Mouse (Mus musculus): Measurements from ENCODE around the gene Chrnb2. TPM values are rescaled to one million over a fixed set of nuclear protein-coding genes. Genes with fewer than 3 reads are reported as not detected.

Chrnb2 gene
- polyA plus RNA-seq, 1 experiment from 2014 or later = 0.31 TPM

GRCm38 (mm10) chr3:89774236-89774960, 10.0 kb upstream of the Chrnb2 start:
- peak overlapping the region; percentile 99 for H3K4me3 ChIP-seq
- ATAC-seq = no peak
- peak overlapping the region; percentile 98 for H3K9ac ChIP-seq
- H3K4me1 ChIP-seq = peaks cover 51% of the 10 kb centered on the region
- H3K4me2 ChIP-seq = peak overlapping the region; percentile 99
- H3K36me3 ChIP-seq = peaks cover 40% of the 10 kb centered on the region
- no peaks in the 10 kb centered on the region for H3K9me3 ChIP-seq (replicated peaks)
- H3K27me3 ChIP-seq (replicated peaks) = no peaks in the 10 kb centered on the region
- H3K27ac ChIP-seq = peak overlapping the region; percentile 88
- 30% methylated on average over 15 of the region's 15 CpGs for WGBS (ENCODE audit: insufficient replicate concordance)

GRCm38 (mm10) chr3:89773740-89774211, 9.3 kb upstream of the Chrnb2 start:
- Histone ChIP-seq H3K9ac (peak overlapping the region; percentile 98), H3K4me3 (peak overlapping the region; percentile 99), H3K27ac (peak overlapping the region; percentile 88), H3K36me3 (peaks cover 34% of the 10 kb centered on the region), H3K4me2 (peak overlapping the region; percentile 99), H3K9me3 (replicated peaks) (no peaks in the 10 kb centered on the region), H3K4me1 (peaks cover 51% of the 10 kb centered on the region), H3K27me3 (replicated peaks) (no peaks in the 10 kb centered on the region)
- 3% methylated on average over 34 of the region's 37 CpGs for WGBS (ENCODE audit: insufficient replicate concordance)
- peak; percentile 34 for ATAC-seq

DNA sequence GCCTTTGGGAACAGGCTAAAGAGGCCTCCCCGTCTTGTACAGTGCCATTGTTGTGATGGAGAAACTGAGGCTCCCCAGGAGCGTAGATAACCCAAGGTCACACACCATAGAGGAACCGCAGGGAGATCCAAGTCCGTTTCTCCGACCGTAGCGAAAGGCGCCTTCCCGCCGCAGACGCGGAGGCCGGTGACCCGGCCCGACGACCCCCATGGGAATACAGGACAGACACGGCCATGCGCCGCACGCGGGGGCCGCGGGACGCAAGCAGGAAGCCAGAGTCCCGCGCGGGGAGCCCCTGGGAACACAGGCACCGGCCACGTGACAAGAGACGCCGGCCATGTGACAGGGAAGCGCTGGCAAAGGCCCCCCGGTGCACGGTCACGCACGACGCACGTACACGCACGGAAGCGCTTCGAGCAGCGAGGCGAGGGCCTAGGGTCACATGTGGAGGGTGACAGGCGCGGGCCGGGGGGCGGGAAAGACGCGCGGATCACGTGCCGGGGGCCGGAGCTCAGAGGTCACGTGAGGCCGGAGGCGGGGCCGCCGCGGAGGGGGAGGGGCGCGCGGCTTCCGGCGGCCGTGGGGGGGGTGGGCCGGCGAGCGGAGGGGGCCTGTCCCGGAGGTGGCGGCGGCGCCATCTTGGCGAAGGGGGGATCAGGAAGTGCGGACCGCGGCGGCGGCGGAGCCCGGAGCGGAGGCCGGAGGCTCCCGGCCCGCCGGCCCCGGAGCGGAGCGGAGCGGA, 8.7 kb upstream of the Chrnb2 start, which contains the start of gene Ube2q1:
Ube2q1 (plus strand) TSS at position 649 of the 742 bp plus-strand sequence.
- under 1% methylated on average over 45 of the region's 90 CpGs for WGBS (ENCODE audit: insufficient replicate concordance)
- peak; percentile 79 for ATAC-seq

DNA sequence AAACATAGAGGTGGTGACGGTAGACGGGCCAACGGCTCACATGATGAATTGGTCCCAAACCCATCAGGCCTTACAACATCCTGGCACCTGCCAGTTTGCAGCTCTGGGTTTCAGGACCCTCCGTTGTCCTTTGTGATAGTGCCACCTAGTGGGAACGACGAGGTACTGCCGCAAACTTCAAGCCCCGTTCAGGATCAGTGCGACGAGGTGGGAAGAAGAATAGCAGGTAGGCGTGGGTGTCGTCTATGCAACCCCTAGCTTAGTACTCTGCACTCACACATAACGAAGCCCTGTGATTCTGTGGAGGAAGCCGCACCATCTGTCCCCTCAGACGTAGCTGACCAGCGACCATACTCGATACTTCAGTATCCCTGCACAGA, 8.1 kb upstream of the Chrnb2 start:
- peaks cover 22% of the 10 kb centered on the region for H3K36me3 ChIP-seq
- no peaks in the 10 kb centered on the region for H3K27me3 ChIP-seq (replicated peaks)
- no peaks in the 10 kb centered on the region for H3K9me3 ChIP-seq (replicated peaks)

More for the DNA sequence above, 8.7 kb upstream of the Chrnb2 start, which contains the start of gene Ube2q1:
- Histone ChIP-seq H3K4me3 (peak within 1 kb of the TSS; percentile 99), H3K9ac (peak within 1 kb of the TSS; percentile 98), H3K36me3 (peaks cover 27% of the 10 kb centered on the region), H3K27ac (peak within 1 kb of the TSS; percentile 88), H3K9me3 (replicated peaks) (no peaks in the 10 kb centered on the region), H3K27me3 (replicated peaks) (no peaks in the 10 kb centered on the region), H3K4me1 (peaks cover 51% of the 10 kb centered on the region), H3K4me2 (peak within 1 kb of the TSS; percentile 99)

DNA sequence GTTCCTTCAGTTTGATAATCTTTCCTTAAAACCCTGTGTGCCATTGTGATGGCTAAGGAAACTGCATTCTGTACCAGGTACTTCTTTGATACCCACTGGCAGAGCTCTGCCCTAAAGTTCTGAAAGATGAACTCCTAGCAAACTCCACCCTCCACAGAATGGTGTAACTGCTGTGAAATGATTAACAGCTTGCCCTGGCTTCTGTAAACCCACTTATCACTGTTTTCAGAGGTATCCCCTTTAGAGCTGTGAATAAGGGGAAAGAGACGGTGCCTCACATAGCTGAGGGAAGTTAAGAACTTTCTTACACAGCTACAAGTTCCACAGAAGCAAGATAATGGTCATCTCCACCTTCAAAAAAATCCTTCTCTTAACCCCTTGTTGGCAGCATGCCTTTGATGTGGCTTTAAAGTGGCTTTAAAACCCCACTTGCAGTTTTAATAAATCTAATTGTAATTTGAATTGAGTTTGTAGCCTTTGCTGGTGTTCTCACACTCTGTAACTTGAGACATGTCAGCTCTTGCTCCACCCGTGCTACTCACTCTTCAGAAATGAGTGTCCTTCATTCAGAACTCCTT, 6.1 kb upstream of the Chrnb2 start:
- Histone ChIP-seq H3K4me1 (peaks cover 46% of the 10 kb centered on the region), H3K4me3 (no peak overlapping the region), H3K9me3 (replicated peaks) (no peaks in the 10 kb centered on the region), H3K36me3 (peaks cover 1% of the 10 kb centered on the region; the same call in 1 of the 2 replicates), H3K27me3 (replicated peaks) (peaks cover 5% of the 10 kb centered on the region; the same call in 1 of the 2 replicates), H3K27ac (no peak overlapping the region), H3K9ac (no peak overlapping the region), H3K4me2 (no peak overlapping the region)
- 22% methylated on average over 2 of the region's 2 CpGs for WGBS (ENCODE audit: insufficient replicate concordance)
- no peak for ATAC-seq

More for the DNA sequence above, 8.1 kb upstream of the Chrnb2 start:
- peaks cover 51% of the 10 kb centered on the region for H3K4me1 ChIP-seq
- peak overlapping the region; percentile 99 for H3K4me3 ChIP-seq
- peak overlapping the region; percentile 88 for H3K27ac ChIP-seq
- peak; percentile 65 for ATAC-seq
- peak overlapping the region; percentile 99 for H3K4me2 ChIP-seq
- peak overlapping the region; percentile 98 for H3K9ac ChIP-seq
- WGBS (ENCODE audit: insufficient replicate concordance) = 3% methylated on average over 17 of the region's 17 CpGs

DNA sequence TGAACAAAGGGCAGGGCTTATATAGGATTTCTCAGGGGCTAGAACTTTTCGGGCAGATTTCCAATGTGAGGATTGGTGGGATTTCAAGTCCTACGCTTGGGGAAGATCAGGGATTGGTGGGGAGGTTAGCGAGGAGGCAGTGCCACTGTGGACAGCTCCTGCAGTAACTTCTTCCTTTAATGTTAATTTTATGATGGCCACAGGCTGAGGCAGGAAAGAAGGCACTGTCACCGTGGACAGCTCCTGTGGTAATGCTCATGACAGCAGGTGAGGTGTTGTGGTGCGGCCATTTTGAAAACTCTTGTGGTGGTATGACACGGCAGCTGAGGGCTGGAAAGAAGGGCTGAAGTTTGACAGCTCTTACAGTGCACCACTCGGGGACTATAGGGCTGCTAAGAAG, 5.2 kb upstream of the Chrnb2 start:
- no peak for ATAC-seq
- H3K9ac ChIP-seq = no peak overlapping the region
- peaks cover 37% of the 10 kb centered on the region for H3K4me1 ChIP-seq
- H3K27ac ChIP-seq = no peak overlapping the region
- peaks cover 15% of the 10 kb centered on the region for H3K27me3 ChIP-seq (replicated peaks)
- 62% methylated on average over 7 of the region's 7 CpGs for WGBS (ENCODE audit: insufficient replicate concordance)
- H3K4me3 ChIP-seq = no peak overlapping the region
- no peaks in the 10 kb centered on the region for H3K36me3 ChIP-seq
- no peaks in the 10 kb centered on the region for H3K9me3 ChIP-seq (replicated peaks)
- no peak overlapping the region for H3K4me2 ChIP-seq

- 0 out of 2 replicates have a peak, but pooled peaks cover 3% of the 10 kb centered on the region for H3K4me1 ChIP-seq
- H3K4me3 ChIP-seq = no peak overlapping the region
- H3K9me3 ChIP-seq (replicated peaks) = no peaks in the 10 kb centered on the region
- H3K9ac ChIP-seq = no peak overlapping the region
- H3K27ac ChIP-seq = no peak overlapping the region
- H3K36me3 ChIP-seq = no peaks in the 10 kb centered on the region
- no peak for ATAC-seq
- H3K4me2 ChIP-seq = no peak overlapping the region
- H3K27me3 ChIP-seq (replicated peaks) = peaks cover 46% of the 10 kb centered on the region
- 39% methylated on average over 3 of the region's 3 CpGs for WGBS (ENCODE audit: insufficient replicate concordance)
Measured at GRCm38 (mm10) chr3:89759786-89760185, 4.6 kb downstream of the Chrnb2 start.

DNA sequence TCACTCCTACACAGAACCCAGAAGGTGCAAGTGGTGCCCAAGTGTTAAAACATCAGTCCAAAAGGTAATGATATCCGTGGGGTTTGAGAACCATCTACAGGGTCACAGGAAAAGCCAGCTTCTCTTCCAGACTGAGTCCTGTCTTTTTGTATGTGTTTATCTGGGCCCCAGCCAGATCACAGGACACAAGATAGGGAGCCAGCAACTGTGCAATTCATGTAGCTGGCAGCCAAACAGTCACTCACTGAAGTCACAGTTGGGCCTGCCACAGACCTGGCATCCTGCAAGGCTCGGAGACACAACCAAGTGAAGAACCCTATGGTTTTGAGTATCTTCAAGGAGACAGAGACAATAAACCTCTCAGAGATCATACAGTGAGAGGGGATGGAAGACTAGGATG, 6.6 kb downstream of the Chrnb2 start:
- WGBS (ENCODE audit: insufficient replicate concordance) = 54% methylated on average over 2 of the region's 2 CpGs
- H3K9ac ChIP-seq = no peak overlapping the region
- no peak overlapping the region for H3K4me3 ChIP-seq
- H3K27ac ChIP-seq = no peak overlapping the region
- H3K27me3 ChIP-seq (replicated peaks) = peaks cover 27% of the 10 kb centered on the region
- no peak overlapping the region for H3K4me2 ChIP-seq
- ATAC-seq = no peak
- H3K9me3 ChIP-seq (replicated peaks) = no peaks in the 10 kb centered on the region
- H3K4me1 ChIP-seq = no peaks in the 10 kb centered on the region
- H3K36me3 ChIP-seq = no peaks in the 10 kb centered on the region

GRCm38 (mm10) chr3:89755283-89755682, 9.1 kb downstream of the Chrnb2 start:
- Histone ChIP-seq H3K4me1 (no peaks in the 10 kb centered on the region), H3K27ac (no peak overlapping the region), H3K4me3 (no peak overlapping the region), H3K36me3 (peaks cover 16% of the 10 kb centered on the region), H3K9ac (no peak overlapping the region), H3K4me2 (no peak overlapping the region), H3K9me3 (replicated peaks) (no peaks in the 10 kb centered on the region), H3K27me3 (replicated peaks) (peaks cover 7% of the 10 kb centered on the region; the same call in 1 of the 2 replicates)
- WGBS (ENCODE audit: insufficient replicate concordance) = 54% methylated on average over 6 of the region's 6 CpGs
- ATAC-seq = no peak

GRCm38 (mm10) chr3:89752307-89752706, 12.1 kb downstream of the Chrnb2 start:
- WGBS (ENCODE audit: insufficient replicate concordance) = 60% methylated on average over 1 of the region's 1 CpGs
- ATAC-seq = no peak
- no peak overlapping the region for H3K4me3 ChIP-seq
- H3K27me3 ChIP-seq (replicated peaks) = no peaks in the 10 kb centered on the region
- H3K4me2 ChIP-seq = no peak overlapping the region
- H3K9ac ChIP-seq = no peak overlapping the region
- H3K27ac ChIP-seq = no peak overlapping the region
- peaks cover 43% of the 10 kb centered on the region for H3K36me3 ChIP-seq
- no peaks in the 10 kb centered on the region for H3K9me3 ChIP-seq (replicated peaks)
- no peaks in the 10 kb centered on the region for H3K4me1 ChIP-seq

DNA sequence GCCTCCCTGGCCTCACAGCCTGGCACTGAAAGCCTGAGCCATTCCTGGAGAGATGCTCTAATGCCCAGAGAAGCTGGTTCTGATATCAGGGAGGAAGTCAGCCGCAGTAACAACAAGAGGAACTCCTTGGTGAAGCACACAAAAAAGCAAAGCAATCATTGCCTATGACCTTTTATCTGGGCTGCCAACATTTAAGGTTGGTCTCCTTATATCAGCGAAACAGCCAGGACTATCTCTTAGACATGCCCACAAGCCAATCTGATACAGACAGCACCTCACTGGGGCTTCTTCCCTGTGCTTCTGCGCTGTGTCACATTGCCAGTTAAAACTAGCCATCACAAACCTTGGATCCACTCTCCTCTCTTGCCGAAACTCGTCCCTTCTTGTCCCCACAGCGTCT, 25.9 kb downstream of the Chrnb2 start:
- Histone ChIP-seq H3K36me3 (peaks cover 90% of the 10 kb centered on the region), H3K27me3 (replicated peaks) (no peaks in the 10 kb centered on the region), H3K27ac (no peak overlapping the region), H3K4me2 (no peak overlapping the region), H3K9ac (no peak overlapping the region), H3K4me1 (no peaks in the 10 kb centered on the region), H3K9me3 (replicated peaks) (no peaks in the 10 kb centered on the region), H3K4me3 (no peak overlapping the region)
- WGBS (ENCODE audit: insufficient replicate concordance) = 74% methylated on average over 6 of the region's 6 CpGs
- no peak for ATAC-seq

GRCm38 (mm10) chr3:89732091-89732490, 32.3 kb downstream of the Chrnb2 start:
- H3K4me3 ChIP-seq = peak overlapping the region; percentile 84
- H3K4me1 ChIP-seq = peaks cover 34% of the 10 kb centered on the region
- no peak overlapping the region for H3K27ac ChIP-seq
- WGBS (ENCODE audit: insufficient replicate concordance) = 45% methylated on average over 4 of the region's 4 CpGs
- no peaks in the 10 kb centered on the region for H3K27me3 ChIP-seq (replicated peaks)
- peak overlapping the region; percentile 90; the same call in 1 of the 2 replicates for H3K9ac ChIP-seq
- H3K4me2 ChIP-seq = peak overlapping the region; percentile 84
- H3K36me3 ChIP-seq = peaks cover 28% of the 10 kb centered on the region
- no peaks in the 10 kb centered on the region for H3K9me3 ChIP-seq (replicated peaks)
- ATAC-seq = no peak

Data from liver, embryonic 12.5 days (tissue).